In the genomic region with DNA sequence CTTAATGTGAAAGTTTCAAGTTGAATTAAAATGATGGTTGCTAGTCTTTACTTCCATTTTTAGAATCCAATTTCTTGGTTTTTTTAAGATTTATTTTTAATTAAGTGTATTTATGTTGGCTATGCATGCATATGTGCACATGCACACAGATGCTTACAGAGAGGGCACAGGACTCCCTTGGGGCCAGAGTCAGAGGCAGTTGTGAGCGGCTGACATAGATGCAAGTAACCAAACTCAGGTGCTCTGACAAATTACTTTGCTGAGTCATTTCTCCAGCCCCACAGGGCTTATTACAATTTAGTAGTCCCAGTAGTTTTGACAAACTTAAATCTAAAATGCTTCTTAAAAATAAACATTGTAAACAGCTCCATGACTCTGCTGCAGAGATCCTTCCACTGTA, we compare ENCODE assay signal across 1 mouse cellular context.
TF ChIP-seq lines count a peak whose summit lies in the region.

No protein-coding gene starts in this region.

TF ChIP-seq in CH12.LX, 34 proteins besides CTCF, POLR2A, EP300 and RAD21 (continued from another document):
- TF ChIP-seq ZMIZ1 (IDR thresholded peaks at IDR 0.05; ENCODE audit: low read depth, low read length) (no peak), PAX5 (IDR thresholded peaks at IDR 0.05; ENCODE audit: low read length) (no peak), ZC3H11A (IDR thresholded peaks at IDR 0.05; ENCODE audit: low read depth, low read length) (no peak), SIN3A (IDR thresholded peaks at IDR 0.05; ENCODE audit: low read length) (no peak)
